Mouse (Mus musculus): ENCODE measurements around the gene Fam25c. TPM values are rescaled to one million over a fixed set of nuclear protein-coding genes. Genes with fewer than 3 reads are reported as not detected.

The Fam25c gene
- polyA plus RNA-seq, 1 experiment from 2014 or later: not detected

- H3K27ac ChIP-seq (replicated peaks; ENCODE audit: low read depth, low read length): no peak overlapping the region
- ATAC-seq (ENCODE audit: low FRiP score, low TSS enrichment) (no peak), DNase-seq (no peak)
- peaks cover 7% of the 10 kb centered on the region for H3K4me1 ChIP-seq (ENCODE audit: control insufficient read depth, insufficient read depth, low read length)
- 49% methylated on average over 6 of the region's 6 CpGs for WGBS
- H3K4me3 ChIP-seq (replicated peaks; ENCODE audit: low read depth, low read length): no peak overlapping the region
- 0 out of 2 replicates have a peak, but pooled peaks cover 4% of the 10 kb centered on the region for H3K27me3 ChIP-seq (ENCODE audit: control insufficient read depth, insufficient read depth, low read length)
- H3K36me3 ChIP-seq (ENCODE audit: control insufficient read depth, insufficient read depth, low read length): no peaks in the 10 kb centered on the region
- no peak overlapping the region for H3K4me2 ChIP-seq (ENCODE audit: low read length)
- H3K9ac ChIP-seq (replicated peaks; ENCODE audit: low read length): no peak overlapping the region
- no peaks in the 10 kb centered on the region for H3K9me3 ChIP-seq (ENCODE audit: control insufficient read depth, low read length)
These were observed 5.0 kb upstream of the Fam25c start for GRCm38 (mm10) chr14:34360251-34360650.

GRCm38 (mm10) chr14:34359676-34360244 is 4.5 kb upstream of the Fam25c start:
- ATAC-seq (ENCODE audit: low FRiP score, low TSS enrichment): no peak
- no peak overlapping the region for H3K4me3 ChIP-seq (replicated peaks; ENCODE audit: low read depth, low read length)
- 42% methylated on average over 5 of the region's 5 CpGs for WGBS

GRCm38 (mm10) chr14:34357671-34358455 is 2.6 kb upstream of the Fam25c start:
- H3K27me3 ChIP-seq (ENCODE audit: control insufficient read depth, insufficient read depth, low read length): 0 out of 2 replicates have a peak, but pooled peaks cover 3% of the 10 kb centered on the region
- H3K4me3 ChIP-seq (replicated peaks; ENCODE audit: low read depth, low read length): no peak overlapping the region
- no peak for ATAC-seq (ENCODE audit: low FRiP score, low TSS enrichment)
- no peak overlapping the region for H3K9ac ChIP-seq (replicated peaks; ENCODE audit: low read length)
- no peaks in the 10 kb centered on the region for H3K4me1 ChIP-seq (ENCODE audit: control insufficient read depth, insufficient read depth, low read length)
- no peak for DNase-seq
- H3K9me3 ChIP-seq (ENCODE audit: control insufficient read depth, low read length): no peaks in the 10 kb centered on the region
- no peak overlapping the region for H3K27ac ChIP-seq (replicated peaks; ENCODE audit: low read depth, low read length)
- H3K36me3 ChIP-seq (ENCODE audit: control insufficient read depth, insufficient read depth, low read length): no peaks in the 10 kb centered on the region
- 82% methylated on average over 7 of the region's 7 CpGs for WGBS
- H3K4me2 ChIP-seq (ENCODE audit: low read length): no peak overlapping the region

More at GRCm38 (mm10) chr14:34359676-34360244, 4.5 kb upstream of the Fam25c start:
- H3K9me3 ChIP-seq (ENCODE audit: control insufficient read depth, low read length): no peaks in the 10 kb centered on the region
- H3K9ac ChIP-seq (replicated peaks; ENCODE audit: low read length): no peak overlapping the region
- 0 out of 2 replicates have a peak, but pooled peaks cover 4% of the 10 kb centered on the region for H3K27me3 ChIP-seq (ENCODE audit: control insufficient read depth, insufficient read depth, low read length)
- no peak for DNase-seq
- no peak overlapping the region for H3K27ac ChIP-seq (replicated peaks; ENCODE audit: low read depth, low read length)
- no peaks in the 10 kb centered on the region for H3K36me3 ChIP-seq (ENCODE audit: control insufficient read depth, insufficient read depth, low read length)
- no peak overlapping the region for H3K4me2 ChIP-seq (ENCODE audit: low read length)
- H3K4me1 ChIP-seq (ENCODE audit: control insufficient read depth, insufficient read depth, low read length): peaks cover 7% of the 10 kb centered on the region

GRCm38 (mm10) chr14:34354456-34354855 is 777 bp downstream of the Fam25c start:
- Histone ChIP-seq H3K36me3 (ENCODE audit: control insufficient read depth, insufficient read depth, low read length) (no peaks in the 10 kb centered on the region), H3K4me3 (replicated peaks; ENCODE audit: low read depth, low read length) (no peak overlapping the region), H3K27me3 (ENCODE audit: control insufficient read depth, insufficient read depth, low read length) (no peaks in the 10 kb centered on the region), H3K9ac (replicated peaks; ENCODE audit: low read length) (no peak overlapping the region), H3K27ac (replicated peaks; ENCODE audit: low read depth, low read length) (no peak overlapping the region), H3K4me1 (ENCODE audit: control insufficient read depth, insufficient read depth, low read length) (no peaks in the 10 kb centered on the region), H3K4me2 (ENCODE audit: low read length) (no peak overlapping the region), H3K9me3 (ENCODE audit: control insufficient read depth, low read length) (no peaks in the 10 kb centered on the region)
- no peak for ATAC-seq (ENCODE audit: low FRiP score, low TSS enrichment)
- WGBS: 87% methylated on average over 4 of the region's 4 CpGs
- no peak for DNase-seq

- WGBS: 92% methylated on average over 3 of the region's 3 CpGs
- H3K9ac ChIP-seq (replicated peaks; ENCODE audit: low read length): no peak overlapping the region
- no peak overlapping the region for H3K27ac ChIP-seq (replicated peaks; ENCODE audit: low read depth, low read length)
- DNase-seq (no peak), ATAC-seq (ENCODE audit: low FRiP score, low TSS enrichment) (no peak)
- H3K4me2 ChIP-seq (ENCODE audit: low read length): no peak overlapping the region
- no peaks in the 10 kb centered on the region for H3K4me1 ChIP-seq (ENCODE audit: control insufficient read depth, insufficient read depth, low read length)
- no peaks in the 10 kb centered on the region for H3K27me3 ChIP-seq (ENCODE audit: control insufficient read depth, insufficient read depth, low read length)
- no peak overlapping the region for H3K4me3 ChIP-seq (replicated peaks; ENCODE audit: low read depth, low read length)
- H3K36me3 ChIP-seq (ENCODE audit: control insufficient read depth, insufficient read depth, low read length): no peaks in the 10 kb centered on the region
- H3K9me3 ChIP-seq (ENCODE audit: control insufficient read depth, low read length): no peaks in the 10 kb centered on the region
These were observed 1.9 kb downstream of the Fam25c start for GRCm38 (mm10) chr14:34353326-34353725.

- H3K4me3 ChIP-seq (replicated peaks; ENCODE audit: low read depth, low read length): no peak overlapping the region
- H3K27ac ChIP-seq (replicated peaks; ENCODE audit: low read depth, low read length): no peak overlapping the region
- ATAC-seq (ENCODE audit: low FRiP score, low TSS enrichment) (no peak), DNase-seq (no peak)
- no peaks in the 10 kb centered on the region for H3K27me3 ChIP-seq (ENCODE audit: control insufficient read depth, insufficient read depth, low read length)
- no peak overlapping the region for H3K4me2 ChIP-seq (ENCODE audit: low read length)
- no peaks in the 10 kb centered on the region for H3K9me3 ChIP-seq (ENCODE audit: control insufficient read depth, low read length)
- H3K4me1 ChIP-seq (ENCODE audit: control insufficient read depth, insufficient read depth, low read length): no peaks in the 10 kb centered on the region
- H3K36me3 ChIP-seq (ENCODE audit: control insufficient read depth, insufficient read depth, low read length): no peaks in the 10 kb centered on the region
- no peak overlapping the region for H3K9ac ChIP-seq (replicated peaks; ENCODE audit: low read length)
- 63% methylated on average over 6 of the region's 6 CpGs for WGBS
These were observed 2.7 kb downstream of the Fam25c start for GRCm38 (mm10) chr14:34352523-34352922.

- WGBS: 67% methylated on average over 3 of the region's 3 CpGs
- H3K27ac ChIP-seq (replicated peaks; ENCODE audit: low read depth, low read length): no peak overlapping the region
- ATAC-seq (ENCODE audit: low FRiP score, low TSS enrichment) (no peak), DNase-seq (no peak)
- no peaks in the 10 kb centered on the region for H3K9me3 ChIP-seq (ENCODE audit: control insufficient read depth, low read length)
- no peak overlapping the region for H3K9ac ChIP-seq (replicated peaks; ENCODE audit: low read length)
- no peak overlapping the region for H3K4me2 ChIP-seq (ENCODE audit: low read length)
- H3K4me3 ChIP-seq (replicated peaks; ENCODE audit: low read depth, low read length): no peak overlapping the region
- H3K4me1 ChIP-seq (ENCODE audit: control insufficient read depth, insufficient read depth, low read length): no peaks in the 10 kb centered on the region
- no peaks in the 10 kb centered on the region for H3K27me3 ChIP-seq (ENCODE audit: control insufficient read depth, insufficient read depth, low read length)
- H3K36me3 ChIP-seq (ENCODE audit: control insufficient read depth, insufficient read depth, low read length): no peaks in the 10 kb centered on the region
These were observed 3.6 kb downstream of the Fam25c start for GRCm38 (mm10) chr14:34351660-34352059.

GRCm38 (mm10) chr14:34349007-34349406 is 6.2 kb downstream of the Fam25c start:
- DNase-seq (no peak), ATAC-seq (ENCODE audit: low FRiP score, low TSS enrichment) (no peak)
- H3K27ac ChIP-seq (replicated peaks; ENCODE audit: low read depth, low read length): no peak overlapping the region
- peaks cover 9% of the 10 kb centered on the region for H3K36me3 ChIP-seq (ENCODE audit: control insufficient read depth, insufficient read depth, low read length)
- 81% methylated on average over 8 of the region's 8 CpGs for WGBS
- no peak overlapping the region for H3K4me3 ChIP-seq (replicated peaks; ENCODE audit: low read depth, low read length)
- H3K9ac ChIP-seq (replicated peaks; ENCODE audit: low read length): no peak overlapping the region
- no peak overlapping the region for H3K4me2 ChIP-seq (ENCODE audit: low read length)
- no peaks in the 10 kb centered on the region for H3K9me3 ChIP-seq (ENCODE audit: control insufficient read depth, low read length)
- no peaks in the 10 kb centered on the region for H3K27me3 ChIP-seq (ENCODE audit: control insufficient read depth, insufficient read depth, low read length)
- no peaks in the 10 kb centered on the region for H3K4me1 ChIP-seq (ENCODE audit: control insufficient read depth, insufficient read depth, low read length)

- Histone ChIP-seq H3K4me3 (replicated peaks; ENCODE audit: low read depth, low read length) (no peak overlapping the region), H3K27ac (replicated peaks; ENCODE audit: low read depth, low read length) (no peak overlapping the region), H3K4me1 (ENCODE audit: control insufficient read depth, insufficient read depth, low read length) (no peaks in the 10 kb centered on the region), H3K9me3 (ENCODE audit: control insufficient read depth, low read length) (no peaks in the 10 kb centered on the region), H3K36me3 (ENCODE audit: control insufficient read depth, insufficient read depth, low read length) (peaks cover 12% of the 10 kb centered on the region), H3K27me3 (ENCODE audit: control insufficient read depth, insufficient read depth, low read length) (no peaks in the 10 kb centered on the region), H3K4me2 (ENCODE audit: low read length) (no peak overlapping the region), H3K9ac (replicated peaks; ENCODE audit: low read length) (no peak overlapping the region)
- WGBS: 88% methylated on average over 7 of the region's 7 CpGs
- ATAC-seq (ENCODE audit: low FRiP score, low TSS enrichment) (no peak), DNase-seq (no peak)
These were observed 6.9 kb downstream of the Fam25c start for GRCm38 (mm10) chr14:34348301-34348700.

Data from midbrain, embryonic 14.5 days (tissue).